Mouse (Mus musculus): ENCODE data around the gene Robo2.

- TF ChIP-seq EP300 (IDR thresholded peaks at IDR 0.05; ENCODE audit: low read depth in 1 of 2, low read length in 2 of 2), result no peak
- no peak for TF ChIP-seq POLR2A (IDR thresholded peaks at IDR 0.05; ENCODE audit: control insufficient read depth in 1 of 2, insufficient read depth in 1 of 2, low read depth in 1 of 2, low read length in 2 of 2, poor library complexity in 1 of 2)
- TF ChIP-seq CTCF (IDR thresholded peaks at IDR 0.05 in 2 of 3, conservative IDR thresholded peaks at IDR 0.05 in 1 of 3; ENCODE audit: control insufficient read depth in 1 of 3, insufficient read depth in 1 of 3, low read depth in 2 of 3, low read length in 3 of 3, poor library complexity in 1 of 3, severe bottlenecking in 1 of 3), result no peak
- no peak for TF ChIP-seq RCOR1 (IDR thresholded peaks at IDR 0.05; ENCODE audit: low read depth, low read length)
- no peak for TF ChIP-seq NELFE (IDR thresholded peaks at IDR 0.05; ENCODE audit: low read depth, low read length)
- no peak for TF ChIP-seq E2F4 (IDR thresholded peaks at IDR 0.05; ENCODE audit: borderline replicate concordance, low read depth, low read length)
- no peak for TF ChIP-seq ZC3H11A (IDR thresholded peaks at IDR 0.05; ENCODE audit: low read depth, low read length)
- TF ChIP-seq GATA1 (IDR thresholded peaks at IDR 0.05; ENCODE audit: low read depth, low read length), result no peak
- TF ChIP-seq ZMIZ1 (IDR thresholded peaks at IDR 0.05; ENCODE audit: low read depth, low read length), result no peak
- TF ChIP-seq POLR2AphosphoS2 (IDR thresholded peaks at IDR 0.05; ENCODE audit: low read length), result no peak
- no peak for TF ChIP-seq CHD2 (IDR thresholded peaks at IDR 0.05; ENCODE audit: low read length)
- TF ChIP-seq TBP (IDR thresholded peaks at IDR 0.05; ENCODE audit: low read depth, low read length), result no peak
- no peak for TF ChIP-seq MAX (IDR thresholded peaks at IDR 0.05; ENCODE audit: low read length)
These were observed 453.1 kb downstream of the Robo2 start for GRCm38 (mm10) chr16:73958524-73958846.

Data from MEL (cell line).